9 mouse cellular contexts compared by ENCODE assay signal in genomic region chr3:127837972-127838644, GRCm38 (mm10). TPM values are rescaled to one million over a fixed set of nuclear protein-coding genes. Genes with fewer than 3 reads are reported as not detected.
DNase-seq lines count a peak whose midpoint lies in the region; ATAC-seq and TF ChIP-seq lines count a peak whose summit lies in the region.
"Had no signal": no experiment of that assay in that cellular context is flagged by ENCODE, and none has a peak within 500 bp of the region (broad histone marks: within the 10 kb centered on the region; RNA-seq: fewer than 3 reads in every experiment).

No protein-coding gene starts in this region.

- TF ChIP-seq POLR2A in kidney, adult 2 months (IDR thresholded peaks at IDR 0.05; ENCODE audit: low read depth, low read length): no peak
- TF ChIP-seq POLR2A in bone marrow, adult 2 months (IDR thresholded peaks at IDR 0.05; ENCODE audit: borderline replicate concordance, control insufficient read depth, low read depth, low read length): no peak

- peak; percentile 35 for ATAC-seq in hindbrain, embryonic 12.5 days (ENCODE audit: low FRiP score)
- no peak for ATAC-seq in midbrain, embryonic 13.5 days

- H3K4me2 ChIP-seq in hindbrain, embryonic 12.5 days (replicated peaks): peak overlapping the region; percentile 70
- peak overlapping the region; percentile 87 for H3K4me2 ChIP-seq in midbrain, embryonic 13.5 days (replicated peaks)

- peaks cover 14% of the 10 kb centered on the region; the same call in 1 of the 2 replicates for H3K4me1 ChIP-seq in kidney, adult 2 months (ENCODE audit: control insufficient read depth, insufficient read depth, low read length)
- no peaks in the 10 kb centered on the region; the same call in 1 of the 2 replicates for H3K4me1 ChIP-seq in bone marrow, adult 2 months (ENCODE audit: control insufficient read depth, insufficient read depth, low read length)
- H3K4me1 ChIP-seq in hindbrain, embryonic 12.5 days: peaks cover 21% of the 10 kb centered on the region
- H3K4me1 ChIP-seq in midbrain, embryonic 13.5 days (replicated peaks): peaks cover 37% of the 10 kb centered on the region

- peak overlapping the region; percentile 85 for H3K27ac ChIP-seq in kidney, adult 2 months (ENCODE audit: insufficient read depth, low read depth, low read length)
- peak overlapping the region; percentile 94; the same call in 1 of the 2 replicates for H3K27ac ChIP-seq in bone marrow, adult 2 months (ENCODE audit: control insufficient read depth, insufficient read depth, low read depth, low read length, poor library complexity)
- peak overlapping the region; percentile 93 for H3K27ac ChIP-seq in hindbrain, embryonic 12.5 days
- peak overlapping the region; percentile 92 for H3K27ac ChIP-seq in midbrain, embryonic 13.5 days

- peak overlapping the region; percentile 63 for H3K4me3 ChIP-seq in kidney, adult 2 months (ENCODE audit: insufficient read depth, low read depth, low read length)
- peak overlapping the region; percentile 82 for H3K4me3 ChIP-seq in bone marrow, adult 2 months (replicated peaks; ENCODE audit: control insufficient read depth, low read depth, low read length)
- H3K4me3 ChIP-seq in hindbrain, embryonic 12.5 days: peak overlapping the region; percentile 98
- peak overlapping the region; percentile 95 for H3K4me3 ChIP-seq in midbrain, embryonic 13.5 days (replicated peaks)

- no peak for TF ChIP-seq CTCF in kidney, adult 2 months (conservative IDR thresholded peaks at IDR 0.05; ENCODE audit: insufficient read depth, insufficient read length, low read depth, low read length)
- TF ChIP-seq CTCF in bone marrow, adult 2 months (IDR thresholded peaks at IDR 0.05; ENCODE audit: control insufficient read depth, insufficient read depth, low read length): no peak

- no peaks in the 10 kb centered on the region for H3K9me3 ChIP-seq in hindbrain, embryonic 12.5 days (replicated peaks)
- no peaks in the 10 kb centered on the region for H3K9me3 ChIP-seq in midbrain, embryonic 13.5 days

- WGBS in kidney, adult 2 months: 23% methylated on average over 8 of the region's 8 CpGs
- 23% methylated on average over 8 of the region's 8 CpGs for WGBS in bone marrow, adult 2 months
- WGBS in hindbrain, embryonic 12.5 days: 31% methylated on average over 8 of the region's 8 CpGs
- 38% methylated on average over 8 of the region's 8 CpGs for WGBS in midbrain, embryonic 13.5 days

- DNase-seq in kidney, adult 2 months: no peak
- DNase-seq in kidney, postnatal 36 days: no peak
- DNase-seq in embryo, embryonic 10.5 days (ENCODE audit: low spot score): no peak
- no peak for DNase-seq in natural killer cell, adult 2 months (ENCODE audit: low spot score in 2 of 2)
- DNase-seq in lung, postnatal 36 days: no peak

- H3K36me3 ChIP-seq in kidney, adult 2 months (ENCODE audit: control insufficient read depth, insufficient read depth, low read length): no peaks in the 10 kb centered on the region
- no peaks in the 10 kb centered on the region for H3K36me3 ChIP-seq in hindbrain, embryonic 12.5 days
- H3K36me3 ChIP-seq in midbrain, embryonic 13.5 days: no peaks in the 10 kb centered on the region

- H3K9ac ChIP-seq in hindbrain, embryonic 12.5 days: peak overlapping the region; percentile 94
- H3K9ac ChIP-seq in midbrain, embryonic 13.5 days (replicated peaks): peak overlapping the region; percentile 98

- no peaks in the 10 kb centered on the region for H3K27me3 ChIP-seq in kidney, adult 2 months (replicated peaks; ENCODE audit: control insufficient read depth, insufficient read depth, low read length)
- H3K27me3 ChIP-seq in hindbrain, embryonic 12.5 days: no peaks in the 10 kb centered on the region
- peaks cover 3% of the 10 kb centered on the region; the same call in 1 of the 2 replicates for H3K27me3 ChIP-seq in midbrain, embryonic 13.5 days
- H3K27me3 ChIP-seq: Patski had no signal

RNA-seq across cellular contexts. Expression of gene Ap1ar, which starts 0.8 kb away (rescaled TPM):
- 36.7 and 37.1 TPM in 2 replicates for polyA plus RNA-seq in kidney, adult 2 months (2012; rRNA removed)
- polyA plus RNA-seq in bone marrow, adult 2 months (2011; ENCODE audit: insufficient read depth, insufficient read length, low replicate concordance, missing spikeins): 22.2 and 50.8 TPM in 2 replicates
- 80.8 and 83.8 TPM in 2 replicates for polyA plus RNA-seq in hindbrain, embryonic 12.5 days (2016; fragmentation: Nextera tagmentation; extraction: Ambion mirVana)
- polyA plus RNA-seq in midbrain, embryonic 13.5 days (2015; fragmentation: Nextera tagmentation; extraction: Ambion mirVana): 70.8 and 75.9 TPM in 2 replicates

RNA-seq across cellular contexts. Expression of gene Tifa, which starts 48.5 kb away (rescaled TPM):
- polyA plus RNA-seq in kidney, adult 2 months (2012; rRNA removed): 2.9 and 4.1 TPM in 2 replicates
- polyA plus RNA-seq in bone marrow, adult 2 months (2011; ENCODE audit: insufficient read depth, insufficient read length, low replicate concordance, missing spikeins): 32.1 and 38.2 TPM in 2 replicates
- 3.4 and 3.7 TPM in 2 replicates for polyA plus RNA-seq in hindbrain, embryonic 12.5 days (2016; fragmentation: Nextera tagmentation; extraction: Ambion mirVana)
- polyA plus RNA-seq in midbrain, embryonic 13.5 days (2015; fragmentation: Nextera tagmentation; extraction: Ambion mirVana): 3.2 and 3.7 TPM in 2 replicates

RNA-seq across cellular contexts. Expression of gene Alpk1, which starts 57.8 kb away (rescaled TPM):
- 1.4 and 2.1 TPM in 2 replicates for polyA plus RNA-seq in kidney, adult 2 months (2012; rRNA removed)
- polyA plus RNA-seq in bone marrow, adult 2 months (2011; ENCODE audit: insufficient read depth, insufficient read length, low replicate concordance, missing spikeins): 1.8 and 5.5 TPM in 2 replicates
- 1.5 and 1.6 TPM in 2 replicates for polyA plus RNA-seq in hindbrain, embryonic 12.5 days (2016; fragmentation: Nextera tagmentation; extraction: Ambion mirVana)
- 0.76 and 1.0 TPM in 2 replicates for polyA plus RNA-seq in midbrain, embryonic 13.5 days (2015; fragmentation: Nextera tagmentation; extraction: Ambion mirVana)

RNA-seq across cellular contexts. Expression of gene Fam241a, which starts 58.0 kb away (rescaled TPM):
- 2.4 and 3.6 TPM in 2 replicates for polyA plus RNA-seq in kidney, adult 2 months (2012; rRNA removed)
- polyA plus RNA-seq in bone marrow, adult 2 months (2011; ENCODE audit: insufficient read depth, insufficient read length, low replicate concordance, missing spikeins): 20.6 and 39.3 TPM in 2 replicates
- 12.0 and 12.7 TPM in 2 replicates for polyA plus RNA-seq in hindbrain, embryonic 12.5 days (2016; fragmentation: Nextera tagmentation; extraction: Ambion mirVana)
- 4.8 and 6.6 TPM in 2 replicates for polyA plus RNA-seq in midbrain, embryonic 13.5 days (2015; fragmentation: Nextera tagmentation; extraction: Ambion mirVana)
